Mouse (Mus musculus) megakaryocyte, embryonic 14.5 days (primary cell): Measurements from ENCODE around the gene Gfm2.

Experiments used
- FLI1 ChIP-seq: IDR thresholded peaks from 2 replicates; pipeline ENCODE4 v1.6.1; 2012; ENCODE audit warnings: low read length, inconsistent platforms, mixed read lengths
- GATA1 ChIP-seq: IDR thresholded peaks from 3 replicates; pipeline ENCODE4 v1.6.1; 2012; ENCODE audit warnings: mixed read lengths, low read length, inconsistent platforms, borderline replicate concordance

GRCm38 (mm10) chr13:97205052-97205701, 67.4 kb downstream of the Gfm2 start:
- TF ChIP-seq GATA1: no peak
- no peak for TF ChIP-seq FLI1
